Mouse (Mus musculus) ES-E14 (cell line): Measurements from ENCODE around the gene Trim28.

Experiments
- CHD2 ChIP-seq: IDR thresholded peaks from 2 replicates; pipeline ENCODE4 v1.6.1; 2014; ENCODE audit warnings: mild to moderate bottlenecking, low read depth, low read length, inconsistent platforms
- MAFK ChIP-seq: IDR thresholded peaks from 2 replicates; pipeline ENCODE4 v1.6.1; 2014; ENCODE audit warnings: mild to moderate bottlenecking, low read depth, low read length, inconsistent platforms; ENCODE audit not compliant: insufficient read depth
- ZC3H11A ChIP-seq: IDR thresholded peaks from 2 replicates; pipeline ENCODE4 v1.6.1; 2012; ENCODE audit warnings: low read depth, mild to moderate bottlenecking, inconsistent platforms, low read length, borderline replicate concordance

- no peak for TF ChIP-seq ZC3H11A
- no peak for TF ChIP-seq MAFK
- TF ChIP-seq CHD2 = no peak
Observed at GRCm38 (mm10) chr7:13053501-13053900, 54.6 kb downstream of the Trim28 start.
